Mouse (Mus musculus) layer of hippocampus, postnatal 36 days (tissue): ENCODE results near the gene Wdr24. TPM values are rescaled to one million over a fixed set of nuclear protein-coding genes. Genes with fewer than 3 reads are reported as not detected.

Experiments used
- DNase-seq, 2 experiments: peaks; one replicate each; pipeline ENCODE4 v3.0.0; 2022
- microRNA-seq, 2 experiments: library from miRNA; unstranded; fragments of <30 nt; microRNA quantifications; one replicate each; pipeline ENCODE4 v1.2.0; 2021
- total RNA-seq, 2 experiments: library from RNA; stranded (reverse); gene quantifications; 2 replicates each; pipeline ENCODE4 v1.2.3; 2021

The Wdr24 gene
- total RNA-seq, 2 experiments from 2014 or later, result 25.4 to 27.3 TPM

DNA sequence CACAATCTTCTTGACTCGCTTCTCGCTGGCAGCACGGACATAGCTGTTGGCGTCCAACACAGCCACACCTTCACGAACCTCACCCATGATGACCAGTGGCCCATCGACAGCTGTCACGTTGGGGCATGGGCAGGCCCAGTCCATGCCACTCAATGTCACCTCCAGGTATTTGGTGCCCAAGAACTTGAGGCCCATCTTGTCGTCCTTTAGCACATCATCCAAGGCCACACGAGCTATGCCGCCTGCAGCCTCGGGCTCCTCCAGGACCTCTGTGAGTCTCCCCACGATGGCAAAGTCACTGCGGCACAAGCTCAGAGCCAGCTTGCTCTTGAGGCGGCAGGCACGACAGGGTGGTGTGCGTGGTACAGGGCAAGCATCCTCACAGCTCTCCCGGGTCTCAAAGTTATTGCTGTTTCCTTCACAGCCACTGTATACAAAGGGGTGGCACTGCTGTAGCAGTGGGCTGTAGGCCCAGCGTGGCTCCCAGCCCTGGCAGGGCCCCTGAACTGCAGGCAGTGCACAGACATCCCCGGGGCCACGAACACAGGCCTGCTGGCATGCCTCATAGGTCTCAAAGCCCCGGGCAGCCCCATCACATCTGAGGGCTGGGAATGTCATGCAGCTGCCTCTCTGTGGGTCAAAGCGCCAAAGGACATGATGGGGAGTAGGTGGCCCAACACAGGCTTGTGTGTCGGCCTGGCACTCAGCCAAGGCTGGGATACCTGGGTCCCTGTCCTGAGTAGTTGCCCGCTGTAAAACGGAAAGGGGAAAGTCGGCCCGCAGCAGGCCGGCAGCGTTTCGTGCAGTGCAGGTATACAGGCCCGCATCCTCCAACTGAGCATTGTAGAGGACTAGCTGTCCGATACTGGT, 54.5 kb downstream of the Wdr24 start:
- no peak for DNase-seq

Small RNA genes within 50 kb of the gene (microRNA-seq; reads per million reads assigned to microRNA genes)
- gene Mir3082 (1.7 to 2.7 reads per million in 2 experiments), gene Mir6966 (2.1 to 2.3 reads per million in 2 experiments)

Other genes with a start within 250 kb of the Wdr24 start
- gene Lmf1, start 244.5 kb upstream of the Wdr24 start, total RNA-seq, result 10 to 100 TPM; 28.3 to 28.8 TPM
- 100 to 1,000 TPM; 111 to 127 TPM for gene Gng13, start 106.5 kb upstream of the Wdr24 start, total RNA-seq
- 1 to 10 TPM in 1 of 2 experiments, under 1 TPM in 1; 0.73 to 1.6 TPM for gene Chtf18, start 96.2 kb upstream of the Wdr24 start, total RNA-seq
- 10 to 100 TPM; 50.0 to 52.5 TPM for gene Rpusd1, start 96.0 kb upstream of the Wdr24 start, total RNA-seq
- under 1 TPM in 1 of 2 experiments, not detected in 1; 0.12 TPM for gene Mslnl, start 87.6 kb upstream of the Wdr24 start, total RNA-seq
- under 1 TPM; 0.66 to 0.77 TPM for gene Msln, start 69.2 kb upstream of the Wdr24 start, total RNA-seq
- gene Narfl, start 49.9 kb upstream of the Wdr24 start, total RNA-seq, result 10 to 100 TPM; 35.1 to 37.5 TPM
- 100 to 1,000 TPM in 1 of 2 experiments, 10 to 100 TPM in 1; 98.1 to 107 TPM for gene Haghl, start 38.0 kb upstream of the Wdr24 start, total RNA-seq
- gene Ccdc78, start 37.0 kb upstream of the Wdr24 start, total RNA-seq, result under 1 TPM; 0.20 to 0.25 TPM
- gene Fam173a, start 30.7 kb upstream of the Wdr24 start, total RNA-seq, result 10 to 100 TPM; 80.7 to 93.1 TPM
- gene AC134908.4, start 28.0 kb upstream of the Wdr24 start, total RNA-seq, result under 1 TPM in 1 of 2 experiments, not detected in 1; 0.81 TPM
- gene Metrn, start 26.5 kb upstream of the Wdr24 start, total RNA-seq, result 10 to 100 TPM; 73.2 to 85.6 TPM
- 100 to 1,000 TPM; 643 to 644 TPM for gene Fbxl16, start 14.5 kb upstream of the Wdr24 start, total RNA-seq
- 10 to 100 TPM; 58.1 to 61.0 TPM for gene Jmjd8, start 5.2 kb downstream of the Wdr24 start, total RNA-seq
- 100 to 1,000 TPM; 163 to 164 TPM for gene Stub1, start 9.8 kb downstream of the Wdr24 start, total RNA-seq
- 10 to 100 TPM; 47.9 to 49.0 TPM for gene Rhbdl1, start 13.7 kb downstream of the Wdr24 start, total RNA-seq
- gene Gm20683, start 18.1 kb downstream of the Wdr24 start, total RNA-seq, result 10 to 100 TPM; 29.0 to 30.4 TPM
- 100 to 1,000 TPM; 102 to 103 TPM for gene Rhot2, start 21.2 kb downstream of the Wdr24 start, total RNA-seq
- 10 to 100 TPM; 19.2 to 26.2 TPM for gene Wdr90, start 37.9 kb downstream of the Wdr24 start, total RNA-seq
- gene Mcrip2, start 45.1 kb downstream of the Wdr24 start, total RNA-seq, result 10 to 100 TPM; 25.4 to 28.9 TPM
- gene Mettl26, start 51.4 kb downstream of the Wdr24 start, total RNA-seq, result 10 to 100 TPM; 36.3 to 37.7 TPM
- 1 to 10 TPM; 1.8 to 2.4 TPM for gene Wfikkn1, start 57.2 kb downstream of the Wdr24 start, total RNA-seq
- 10 to 100 TPM; 49.6 to 55.5 TPM for gene Rab40c, start 96.1 kb downstream of the Wdr24 start, total RNA-seq
- 100 to 1,000 TPM; 125 to 129 TPM for gene Pigq, start 121.3 kb downstream of the Wdr24 start, total RNA-seq
- gene Nhlrc4, start 121.3 kb downstream of the Wdr24 start, total RNA-seq, result under 1 TPM; 0.17 to 0.61 TPM
- under 1 TPM; 0.95 to 0.96 TPM for gene A930017K11Rik, start 128.9 kb downstream of the Wdr24 start, total RNA-seq
- gene Capn15, start 162.2 kb downstream of the Wdr24 start, total RNA-seq, result 10 to 100 TPM; 52.5 to 60.2 TPM
- gene Rab11fip3, start 245.9 kb downstream of the Wdr24 start, total RNA-seq, result 100 to 1,000 TPM in 1 of 2 experiments, 10 to 100 TPM in 1; 99.5 to 112 TPM